Mouse (Mus musculus) thymus, adult 2 months (tissue): ENCODE results near the gene Ino80b.

ENCODE experiments used
- CTCF ChIP-seq: fragments of 200-500 bp; IDR thresholded peaks from 2 replicates; pipeline ENCODE4 v1.5.1; 2012; ENCODE audit warnings: mild to moderate bottlenecking, control low read depth, low read length, moderate library complexity, borderline replicate concordance; ENCODE audit not compliant: control insufficient read depth, poor library complexity, insufficient read depth; ENCODE audit errors: extremely low read depth
- POLR2A ChIP-seq: fragments of 200-500 bp; IDR thresholded peaks from 2 replicates; pipeline ENCODE4 v1.6.1; 2012; ENCODE audit warnings: mild to moderate bottlenecking, low read length, control low read depth, moderate library complexity; ENCODE audit not compliant: control insufficient read depth, poor library complexity, insufficient read depth; ENCODE audit errors: extremely low read depth

DNA sequence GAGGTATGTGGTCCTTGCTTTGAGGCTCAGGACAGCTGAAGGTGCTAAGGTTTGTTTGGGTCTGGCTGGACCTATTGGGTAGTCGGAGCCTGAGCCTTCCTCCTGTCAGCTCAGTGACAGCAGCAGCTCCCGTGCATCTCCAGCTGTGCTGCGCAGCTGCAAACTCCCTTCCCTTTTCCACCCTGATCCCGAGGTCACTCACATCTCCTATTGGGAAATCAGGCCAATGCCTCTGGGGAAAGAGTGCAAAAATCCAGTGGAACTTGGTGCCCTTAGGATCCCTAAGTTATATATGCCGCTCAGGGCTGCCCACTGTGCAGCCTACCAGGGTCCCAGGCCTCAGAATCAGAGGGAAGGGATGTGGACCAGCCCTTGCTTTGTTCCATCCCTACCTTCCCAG lies 41.7 kb downstream of the Ino80b start:
- TF ChIP-seq CTCF (no peak), POLR2A (no peak)
